Mouse (Mus musculus) neutrophil, adult 65 days (primary cell): Measurements from ENCODE around the gene Olfr350. TPM values are rescaled to one million over a fixed set of nuclear protein-coding genes. Genes with fewer than 3 reads are reported as not detected.

Experiments
- total RNA-seq: library from RNA; stranded (reverse); gene quantifications from 2 replicates; pipeline ENCODE4 v1.2.4, GENCODE M21; 2023

The Olfr350 gene
- not detected in 2 replicates for total RNA-seq

GRCm38 (mm10) chr2:36846010-36846409, at the start of gene Olfr350:
Olfr350 (plus strand) TSS chr2:36846310.

GRCm38 (mm10) chr2:36816932-36817331, 29.2 kb upstream of the Olfr350 start, which contains the start of gene Olfr3:
Olfr3 (minus strand) TSS chr2:36817032.

GRCm38 (mm10) chr2:36862560-36862959, 16.4 kb downstream of the Olfr350 start, which contains the start of gene Olfr351:
Olfr351 (minus strand) TSS chr2:36862660.

GRCm38 (mm10) chr2:36868160-36868559, 22.1 kb downstream of the Olfr350 start, which contains the start of gene Olfr352:
Olfr352 (plus strand) TSS chr2:36868460.

GRCm38 (mm10) chr2:36892836-36893235, 46.7 kb downstream of the Olfr350 start, which contains the start of gene Olfr353:
Olfr353 (minus strand) TSS chr2:36892936.

Other genes starting within 250 kb of the Olfr350 start
- not detected in 2 replicates for gene Olfr345, start 206.3 kb upstream of the Olfr350 start, total RNA-seq
- not detected in 2 replicates for gene Olfr346, start 160.5 kb upstream of the Olfr350 start, total RNA-seq
- gene Olfr347, start 114.4 kb upstream of the Olfr350 start, total RNA-seq = not detected in 2 replicates
- not detected in 2 replicates for gene Olfr348, start 62.0 kb upstream of the Olfr350 start, total RNA-seq
- not detected in 2 replicates for gene Olfr50, start 55.8 kb upstream of the Olfr350 start, total RNA-seq
- gene Olfr3, start 29.3 kb upstream of the Olfr350 start, total RNA-seq = not detected in 2 replicates
- gene Olfr351, start 16.4 kb downstream of the Olfr350 start, total RNA-seq = 0.22 TPM in 1 of 2 replicates, not detected in the other
- not detected in 2 replicates for gene Olfr352, start 22.1 kb downstream of the Olfr350 start, total RNA-seq
- not detected in 2 replicates for gene Olfr353, start 46.6 kb downstream of the Olfr350 start, total RNA-seq
- not detected in 2 replicates for gene Olfr354, start 59.4 kb downstream of the Olfr350 start, total RNA-seq
- gene Olfr355, start 82.6 kb downstream of the Olfr350 start, total RNA-seq = not detected in 2 replicates
- gene Olfr356, start 90.8 kb downstream of the Olfr350 start, total RNA-seq = not detected in 2 replicates
- gene Olfr357, start 147.5 kb downstream of the Olfr350 start, total RNA-seq = not detected in 2 replicates
- gene Olfr358, start 163.0 kb downstream of the Olfr350 start, total RNA-seq = not detected in 2 replicates
- gene Olfr360, start 219.4 kb downstream of the Olfr350 start, total RNA-seq = not detected in 2 replicates
- not detected in 2 replicates for gene Olfr361, start 243.0 kb downstream of the Olfr350 start, total RNA-seq